Mouse (Mus musculus) common myeloid progenitor, adult 5-6 weeks (primary cell): ENCODE measurements around the gene Zdhhc19. TPM values are rescaled to one million over a fixed set of nuclear protein-coding genes. Genes with fewer than 3 reads are reported as not detected.
A peak's percentile ranks its signal among the peaks of the same experiment; 100 is the strongest.

Experiments used
- ATAC-seq: replicated peaks from 2 replicates; pipeline ENCODE4 v1.8.0; 2016; ENCODE audit warnings: low read depth, mild to moderate bottlenecking, moderate TSS enrichment, inconsistent platforms; ENCODE audit not compliant: poor library complexity, severe bottlenecking
- total RNA-seq: library from RNA; stranded (forward); fragments of 200-1000, 187-1606 nt; gene quantifications from 2 replicates; pipeline ENCODE4 v1.2.3, GENCODE M21; 2017

Zdhhc19 gene
- not detected in 2 replicates for total RNA-seq

GRCm38 (mm10) chr16:32495965-32496364 is at the start of gene Zdhhc19:
Gene Zdhhc19 (plus strand): TSS chr16:32496265.
- ATAC-seq: no peak

GRCm38 (mm10) chr16:32446563-32447138 is 49.4 kb upstream of the Zdhhc19 start:
- ATAC-seq: no peak

- peak; percentile 69 for ATAC-seq
Measured at GRCm38 (mm10) chr16:32449665-32450064, 46.4 kb upstream of the Zdhhc19 start.

- no peak for ATAC-seq
Measured at GRCm38 (mm10) chr16:32450133-32450532, 45.9 kb upstream of the Zdhhc19 start.

- no peak for ATAC-seq
Measured at GRCm38 (mm10) chr16:32453102-32453501, 43.0 kb upstream of the Zdhhc19 start.

- no peak for ATAC-seq
Measured at GRCm38 (mm10) chr16:32454646-32455045, 41.4 kb upstream of the Zdhhc19 start.

GRCm38 (mm10) chr16:32456086-32456485 is 40.0 kb upstream of the Zdhhc19 start:
- no peak for ATAC-seq

GRCm38 (mm10) chr16:32456761-32457160 is 39.3 kb upstream of the Zdhhc19 start:
- no peak for ATAC-seq

GRCm38 (mm10) chr16:32457589-32458386 is 38.3 kb upstream of the Zdhhc19 start:
- ATAC-seq: peak; percentile 91

GRCm38 (mm10) chr16:32460518-32460917 is 35.5 kb upstream of the Zdhhc19 start:
- ATAC-seq: 0 out of 2 replicates have a peak, but pooled peaks have one; percentile 42

- ATAC-seq: no peak
Measured at GRCm38 (mm10) chr16:32461713-32462112, 34.4 kb upstream of the Zdhhc19 start.

- ATAC-seq: no peak
Measured at GRCm38 (mm10) chr16:32462950-32463349, 33.1 kb upstream of the Zdhhc19 start.

GRCm38 (mm10) chr16:32463426-32463825 is 32.6 kb upstream of the Zdhhc19 start:
- ATAC-seq: no peak

GRCm38 (mm10) chr16:32464908-32465307 is 31.2 kb upstream of the Zdhhc19 start:
- no peak for ATAC-seq

GRCm38 (mm10) chr16:32468488-32468887 is 27.6 kb upstream of the Zdhhc19 start:
- peak; percentile 71 for ATAC-seq

- ATAC-seq: peak; percentile 43
Measured at GRCm38 (mm10) chr16:32469404-32470105, 26.5 kb upstream of the Zdhhc19 start.

GRCm38 (mm10) chr16:32472276-32473015 is 23.6 kb upstream of the Zdhhc19 start:
- ATAC-seq: no peak

GRCm38 (mm10) chr16:32477315-32477714 is 18.8 kb upstream of the Zdhhc19 start:
- no peak for ATAC-seq

- ATAC-seq: no peak
Measured at GRCm38 (mm10) chr16:32479415-32479814, 16.6 kb upstream of the Zdhhc19 start.

- no peak for ATAC-seq
Measured at GRCm38 (mm10) chr16:32484431-32484871, 11.6 kb upstream of the Zdhhc19 start.
